Mouse (Mus musculus) cerebellum, postnatal 25 days (tissue): ENCODE measurements around the gene Prss53.
"Not testable (repeated sequence)": the region's sequence is repeated elsewhere in the genome, so short reads cannot be mapped to it uniquely, and the experiment has no call there.

Source experiments
- DNase-seq, 2 experiments: peaks; one replicate each; pipeline ENCODE4 v3.0.0; 2021; ENCODE audit warnings: mixed read lengths in 2 of 2

Prss53 gene

DNA sequence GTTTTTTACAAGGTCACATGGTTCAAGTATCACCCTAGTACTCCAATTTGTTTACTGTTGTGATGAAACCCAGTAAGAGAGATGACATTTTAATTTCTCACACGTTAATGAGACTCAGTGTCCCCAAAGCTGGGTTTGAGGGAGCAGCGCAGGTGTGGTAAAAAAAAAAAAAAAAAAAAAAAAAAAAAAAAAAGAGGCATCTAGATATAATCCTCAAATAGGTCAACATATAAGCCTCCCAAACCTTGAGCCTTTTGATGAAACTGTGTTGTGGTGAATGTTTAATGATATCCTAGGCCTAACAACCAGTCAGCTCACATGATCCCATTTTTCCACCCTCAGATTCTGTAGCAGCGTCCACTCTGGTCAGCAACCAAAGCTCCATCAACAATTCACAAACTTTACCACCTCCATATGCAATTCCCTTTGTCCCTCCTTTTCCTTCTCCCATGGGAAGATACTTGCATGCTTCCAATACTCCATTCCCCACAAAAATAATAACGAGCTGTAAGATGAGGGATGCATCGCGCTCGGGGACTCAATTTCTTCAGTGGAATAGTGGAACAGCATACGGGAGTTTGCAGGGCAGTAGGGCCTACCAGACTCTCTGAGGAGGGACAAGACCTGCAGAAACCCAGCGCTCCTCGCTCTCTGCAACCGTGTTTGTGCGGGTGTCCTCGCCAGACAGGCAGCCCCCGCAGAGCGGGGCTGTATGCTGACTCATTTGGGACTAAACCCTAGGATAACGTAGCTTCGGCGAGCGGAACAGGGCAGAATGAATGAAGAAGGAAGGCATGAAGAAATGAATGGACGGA, 15.8 kb downstream of the Prss53 start:
- no peak for DNase-seq

DNA sequence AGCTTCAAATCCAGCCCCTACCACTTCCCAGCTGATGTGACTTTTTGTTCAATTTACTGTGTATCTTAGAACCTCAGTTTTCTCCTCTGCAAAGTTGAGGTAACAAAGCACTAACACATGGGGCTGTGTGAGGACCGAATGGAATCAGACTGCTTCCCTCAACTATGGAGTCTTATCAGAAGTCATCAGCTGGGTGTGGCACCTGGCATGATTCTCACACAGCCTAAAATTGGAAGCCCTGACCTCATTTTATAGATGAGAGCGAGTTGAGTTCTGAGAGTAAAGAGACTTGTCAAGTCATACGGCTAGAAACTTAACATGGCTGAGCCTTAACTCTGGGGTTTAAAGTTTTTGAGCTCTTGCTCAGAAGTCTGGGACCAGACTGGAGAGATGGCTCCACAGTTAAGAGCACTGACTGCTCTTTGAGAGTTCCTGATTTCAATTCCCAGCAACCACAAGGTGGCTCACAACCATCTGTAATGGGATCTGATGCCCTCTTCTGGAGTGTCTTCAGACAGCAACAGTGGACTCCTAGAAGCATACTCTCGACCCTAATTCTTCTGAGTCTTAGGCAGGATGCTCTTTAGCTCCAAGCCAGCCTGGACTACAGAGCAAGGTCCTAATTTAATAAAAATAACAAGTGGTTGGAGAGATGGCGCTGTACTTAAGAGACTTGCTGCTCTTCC, 20.5 kb downstream of the Prss53 start:
- DNase-seq, result no peak

DNA sequence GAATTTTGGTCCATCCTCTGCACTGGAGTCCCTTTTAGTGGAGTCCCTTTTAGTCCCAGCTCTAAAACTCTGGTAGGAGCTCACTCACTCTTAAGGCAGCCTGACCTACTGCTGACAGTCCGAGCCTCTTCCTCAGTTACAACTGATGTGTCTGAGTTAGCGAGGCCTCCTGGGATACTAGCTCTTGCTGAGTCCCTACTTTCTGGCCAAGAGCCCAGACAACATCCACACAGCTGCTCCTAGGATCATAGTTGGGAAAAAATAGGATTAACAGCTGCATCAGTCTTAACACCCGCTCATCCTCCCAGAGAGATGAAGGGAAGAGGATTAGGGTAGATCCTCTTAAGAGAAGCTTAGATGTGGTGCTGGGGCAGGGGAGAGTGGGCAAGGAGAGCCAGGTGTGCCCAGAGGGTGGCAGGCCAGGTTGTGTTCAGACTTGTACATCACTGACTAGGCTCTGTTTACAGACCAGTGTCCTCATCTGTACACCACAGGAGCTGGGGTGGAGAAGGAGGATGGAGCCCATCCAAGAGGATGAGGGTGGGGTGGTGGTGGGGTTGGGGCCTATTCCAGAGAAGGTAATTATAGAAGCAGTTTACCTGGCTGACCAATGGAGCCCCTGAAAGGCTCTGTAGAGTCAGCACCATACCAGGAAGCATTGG, 21.5 kb downstream of the Prss53 start:
- no peak for DNase-seq

GRCm38 (mm10) chr7:127867641-127868040, 23.1 kb downstream of the Prss53 start:
- no peak for DNase-seq

- no peak for DNase-seq
Observed at GRCm38 (mm10) chr7:127866434-127866833, 24.3 kb downstream of the Prss53 start.

DNA sequence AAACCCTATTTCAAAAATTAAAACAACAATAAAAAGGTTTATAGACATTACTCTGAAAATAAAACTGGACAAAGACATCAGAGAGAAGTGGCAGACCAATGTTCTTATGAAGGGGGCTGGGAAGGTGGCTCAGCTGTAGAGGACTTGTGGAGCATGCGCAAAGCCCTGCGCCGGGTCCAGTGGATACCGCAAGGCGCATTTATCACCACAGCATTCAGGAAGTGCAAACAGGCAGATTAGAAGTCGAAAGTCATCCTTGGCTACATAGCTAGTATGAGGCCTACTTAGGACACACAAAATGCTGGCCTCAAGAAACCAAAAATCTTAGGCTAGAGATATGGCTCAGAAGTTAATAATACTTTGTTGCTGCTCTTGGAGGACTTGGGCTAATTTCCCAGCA, 32.5 kb downstream of the Prss53 start:
- no peak for DNase-seq

DNA sequence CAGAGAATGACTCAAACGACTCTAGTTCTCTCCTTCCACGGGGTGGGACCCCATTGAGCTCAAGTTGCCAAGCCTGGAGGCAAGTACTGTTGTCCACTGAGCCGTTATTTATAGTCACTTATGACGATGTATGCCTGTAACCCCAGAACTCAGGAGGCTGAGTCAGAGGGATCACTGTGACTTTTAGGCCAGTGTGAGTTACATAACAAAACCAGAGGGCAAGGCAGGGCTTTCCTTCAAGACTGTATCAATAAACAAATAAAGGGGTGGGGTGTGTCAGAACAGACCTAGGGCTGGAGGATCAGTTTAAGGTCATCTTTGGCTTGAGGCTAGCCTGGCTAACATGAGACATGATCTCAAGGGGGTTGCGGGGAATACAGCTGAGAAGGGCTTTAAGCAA, 39.9 kb downstream of the Prss53 start:
- DNase-seq, result no peak

- DNase-seq, result no peak
Observed at GRCm38 (mm10) chr7:127849973-127850875, 40.5 kb downstream of the Prss53 start.

GRCm38 (mm10) chr7:127842001-127842718, 48.6 kb downstream of the Prss53 start:
- DNase-seq, result peak; percentile 86 to 90

DNA sequence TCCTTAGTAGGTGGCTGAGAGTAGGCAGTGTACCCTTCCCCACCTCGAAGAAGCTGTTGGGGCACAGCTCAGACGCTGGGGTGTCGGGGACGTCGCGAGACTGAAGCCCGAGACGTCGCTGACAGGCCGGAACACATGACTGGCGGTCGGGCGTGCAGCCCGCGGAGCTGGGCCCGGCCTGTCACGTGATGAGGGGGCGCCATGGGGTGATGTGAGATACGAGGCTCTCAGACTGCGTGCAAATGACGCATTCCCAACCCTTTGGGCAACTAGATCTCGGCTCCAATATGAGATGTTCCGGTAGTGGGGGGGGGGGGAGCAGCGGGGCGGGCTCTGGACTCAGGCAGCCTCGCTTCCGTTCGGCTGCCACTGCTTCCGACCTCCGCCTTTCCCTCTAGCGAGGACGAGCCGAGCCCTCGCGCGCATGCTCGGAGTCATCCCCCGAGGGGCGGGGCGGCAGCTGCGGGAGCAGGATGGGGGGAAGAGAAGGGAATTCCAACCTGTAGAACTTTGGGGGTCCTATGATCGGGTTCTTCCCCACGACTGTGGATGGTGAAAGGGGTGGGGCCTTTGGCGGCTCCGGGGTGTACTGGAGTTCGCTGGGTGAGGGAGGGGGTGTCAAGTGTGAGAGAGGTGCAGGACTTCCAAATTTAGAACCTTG, 49.3 kb downstream of the Prss53 start:
- peak; percentile 94 to 96 for DNase-seq

- peak; percentile 86 to 88 for DNase-seq
Observed at GRCm38 (mm10) chr7:127840886-127841285, 49.9 kb downstream of the Prss53 start.

- not testable (repeated sequence) for DNase-seq
Observed at GRCm38 (mm10) chr7:127840031-127840430, 50.7 kb downstream of the Prss53 start.

DNA sequence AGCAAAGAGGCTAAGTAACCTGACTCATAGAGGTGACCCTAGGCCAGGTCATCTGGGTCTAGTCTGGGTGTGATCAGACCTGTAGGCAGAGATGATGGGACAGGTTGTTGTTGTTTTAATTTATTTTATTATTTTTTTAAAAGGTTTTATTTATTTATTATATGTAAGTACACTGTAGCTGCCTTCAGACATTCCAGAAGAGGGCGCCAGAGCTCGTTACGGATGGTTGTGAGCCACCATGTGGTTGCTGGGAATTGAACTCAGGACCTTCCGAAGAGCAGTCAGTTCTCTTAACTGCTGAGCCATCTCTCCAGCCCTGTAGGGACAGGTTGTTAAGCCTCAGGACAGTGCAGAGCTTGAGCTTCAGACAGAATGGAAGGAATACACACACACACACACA, 52.9 kb downstream of the Prss53 start:
- peak in 1 of 2 experiments; percentile 55 for DNase-seq

DNA sequence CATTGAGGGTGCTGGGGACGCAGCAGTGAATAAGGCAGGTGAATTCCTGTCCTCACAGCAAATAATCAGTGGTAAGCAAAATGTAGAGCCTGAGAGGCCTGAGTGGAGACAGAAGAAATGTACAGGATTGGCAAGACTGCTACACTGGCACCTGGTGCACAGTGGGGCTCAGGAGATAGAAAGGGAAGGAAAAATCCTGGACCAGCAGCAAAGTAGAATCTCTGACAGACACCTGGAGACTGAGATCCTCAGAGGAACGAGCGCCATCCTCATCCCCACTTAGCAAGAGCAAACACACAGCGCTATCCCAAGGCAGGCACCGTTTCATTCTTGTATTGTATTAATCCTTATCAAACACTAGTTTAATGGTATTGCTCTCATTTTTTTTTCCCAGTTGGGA, 53.3 kb downstream of the Prss53 start:
- DNase-seq, result peak; percentile 72 to 73
